Mouse (Mus musculus) retina, adult 2 months (tissue): ENCODE data around the gene 1810009A15Rik.
A peak's percentile ranks its signal among the peaks of the same experiment; 100 is the strongest.
"Not testable (repeated sequence)": the region's sequence is repeated elsewhere in the genome, so short reads cannot be mapped to it uniquely, and the experiment has no call there.

Experiments used
- DNase-seq: peaks from one replicate; pipeline ENCODE4 v3.0.0-alpha.2; 2012; ENCODE audit warnings: low read depth, low spot score

1810009A15Rik gene

DNA sequence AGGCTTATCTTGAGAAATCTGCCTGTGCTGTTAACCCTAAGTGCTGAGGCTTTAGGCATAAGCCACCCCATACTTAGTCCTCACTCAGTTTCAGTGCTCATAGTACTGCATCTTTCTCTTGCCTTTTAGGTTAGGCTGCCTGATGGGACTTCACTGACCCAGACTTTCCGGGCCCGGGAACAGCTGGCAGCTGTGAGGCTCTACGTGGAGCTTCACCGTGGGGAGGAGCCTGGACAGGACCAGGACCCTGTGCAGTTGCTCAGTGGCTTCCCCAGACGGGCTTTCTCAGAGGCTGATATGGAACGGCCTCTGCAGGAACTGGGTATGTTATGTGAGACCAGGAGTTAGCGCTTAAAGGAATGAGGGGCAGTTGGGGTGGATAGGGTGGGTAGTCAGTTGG lies 13.6 kb upstream of the 1810009A15Rik start:
- DNase-seq = no peak

DNA sequence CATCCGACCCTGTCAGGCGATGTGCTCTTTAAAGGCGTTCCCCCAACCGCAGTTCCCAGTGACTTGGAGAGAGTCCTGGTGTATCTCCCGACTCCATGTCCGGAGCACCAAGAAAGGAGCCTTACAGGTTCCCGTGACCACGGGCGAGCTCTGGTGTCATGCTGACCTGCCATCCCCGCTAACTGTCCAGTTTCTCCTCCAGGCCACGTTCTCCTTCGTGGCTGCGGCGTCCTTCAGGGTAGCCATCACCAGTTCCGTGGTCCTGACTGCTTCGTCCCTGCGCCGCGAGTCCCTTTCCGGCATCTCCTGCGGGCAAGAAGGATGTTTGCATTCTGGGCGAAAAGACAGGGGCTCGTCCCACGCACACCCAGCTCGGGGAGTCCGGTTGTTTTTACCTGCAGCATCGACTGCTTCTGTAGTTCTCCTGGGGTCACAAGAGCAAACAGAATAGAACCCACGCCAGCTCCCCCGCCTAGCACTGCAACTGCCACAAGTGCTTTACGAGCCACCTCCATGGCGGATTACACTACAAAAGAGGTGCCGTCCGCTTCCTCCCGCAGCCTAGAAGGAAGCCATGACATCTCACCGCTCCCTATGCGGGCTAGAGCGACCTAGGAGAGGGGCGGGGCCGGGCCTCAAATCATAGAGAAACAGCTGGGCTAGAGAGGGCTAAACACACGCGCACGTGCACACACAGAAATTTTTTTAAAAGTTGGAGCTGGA lies 8.2 kb upstream of the 1810009A15Rik start, which contains the start of gene Uqcc3:
Gene Uqcc3, minus strand, starts transcription at position 613 of the 723 bp plus-strand sequence.
- DNase-seq = peak; percentile 80

DNA sequence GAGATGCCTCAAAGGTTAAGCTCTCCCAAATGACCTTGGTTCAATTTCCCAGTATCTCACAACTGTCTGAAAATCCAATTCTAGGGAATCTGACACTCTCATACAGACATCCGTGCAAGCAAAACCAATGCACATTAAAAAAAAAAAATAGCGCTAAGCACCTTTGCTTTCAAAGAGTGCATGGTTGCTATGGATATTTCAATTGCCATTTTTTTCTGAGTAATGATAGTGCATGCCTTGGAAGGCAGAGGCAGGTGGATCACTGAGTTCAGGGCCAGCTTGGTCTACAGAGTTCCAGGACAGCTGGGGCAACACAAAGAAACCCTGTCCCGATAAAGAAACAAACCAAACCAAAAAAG lies 7.6 kb upstream of the 1810009A15Rik start:
- no peak for DNase-seq

DNA sequence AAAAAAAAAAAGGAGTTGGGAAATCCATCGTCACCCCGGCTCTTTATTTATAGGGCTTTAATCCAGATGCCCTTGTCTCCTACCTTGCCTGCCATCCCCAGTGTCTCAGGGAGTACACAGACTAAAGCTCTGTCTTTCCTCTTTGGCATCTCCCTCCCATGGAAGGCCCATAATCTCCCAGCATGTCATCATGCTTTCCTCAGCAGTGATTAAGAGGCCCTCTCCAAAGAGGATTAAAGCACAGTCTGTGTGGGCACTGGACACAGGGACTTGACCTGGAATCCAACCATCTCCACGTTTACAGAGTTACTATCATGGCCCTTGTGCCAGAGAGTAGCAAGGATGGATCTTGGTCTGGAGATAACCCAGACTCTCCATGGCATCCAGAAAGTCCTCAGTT lies 5.0 kb upstream of the 1810009A15Rik start, which contains the start of the genes Lbhd1 and Gm49403:
Gene Lbhd1, plus strand, starts transcription at position 117 of the 400 bp plus-strand sequence.
Gene Gm49403, plus strand, starts transcription at position 315 of the 400 bp plus-strand sequence.
- peak; percentile 95 for DNase-seq

DNA sequence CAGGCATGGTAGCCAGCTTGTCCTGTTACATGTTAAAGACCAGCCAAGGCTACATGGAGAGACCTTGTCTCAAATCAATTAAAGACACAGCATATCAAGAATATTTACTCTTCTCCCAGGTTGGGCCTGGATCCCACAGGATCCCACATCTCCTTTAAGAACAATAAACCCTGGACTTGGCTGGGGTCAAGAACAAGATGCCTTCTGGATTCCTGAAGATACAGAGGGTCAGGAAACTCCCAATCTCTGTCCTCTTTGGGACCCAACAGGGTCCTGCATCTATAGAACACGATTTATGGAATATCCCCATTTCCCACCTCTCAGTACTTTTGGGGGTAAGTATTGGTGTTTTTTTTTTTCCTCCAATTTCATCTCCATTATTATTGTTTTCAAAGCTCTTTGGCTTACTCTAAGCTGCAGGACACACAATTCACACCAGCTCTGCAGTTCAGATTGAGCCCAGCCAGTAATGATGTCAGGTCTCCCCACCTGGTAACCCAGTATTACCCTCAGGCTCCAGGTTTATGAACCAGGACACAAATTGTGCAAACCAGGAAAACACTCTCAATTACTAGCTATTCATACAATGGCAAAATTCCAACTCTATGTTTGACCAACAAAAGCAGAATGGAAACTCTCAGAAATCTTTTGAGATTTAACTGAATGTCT lies 1.6 kb upstream of the 1810009A15Rik start:
- DNase-seq = no peak

DNA sequence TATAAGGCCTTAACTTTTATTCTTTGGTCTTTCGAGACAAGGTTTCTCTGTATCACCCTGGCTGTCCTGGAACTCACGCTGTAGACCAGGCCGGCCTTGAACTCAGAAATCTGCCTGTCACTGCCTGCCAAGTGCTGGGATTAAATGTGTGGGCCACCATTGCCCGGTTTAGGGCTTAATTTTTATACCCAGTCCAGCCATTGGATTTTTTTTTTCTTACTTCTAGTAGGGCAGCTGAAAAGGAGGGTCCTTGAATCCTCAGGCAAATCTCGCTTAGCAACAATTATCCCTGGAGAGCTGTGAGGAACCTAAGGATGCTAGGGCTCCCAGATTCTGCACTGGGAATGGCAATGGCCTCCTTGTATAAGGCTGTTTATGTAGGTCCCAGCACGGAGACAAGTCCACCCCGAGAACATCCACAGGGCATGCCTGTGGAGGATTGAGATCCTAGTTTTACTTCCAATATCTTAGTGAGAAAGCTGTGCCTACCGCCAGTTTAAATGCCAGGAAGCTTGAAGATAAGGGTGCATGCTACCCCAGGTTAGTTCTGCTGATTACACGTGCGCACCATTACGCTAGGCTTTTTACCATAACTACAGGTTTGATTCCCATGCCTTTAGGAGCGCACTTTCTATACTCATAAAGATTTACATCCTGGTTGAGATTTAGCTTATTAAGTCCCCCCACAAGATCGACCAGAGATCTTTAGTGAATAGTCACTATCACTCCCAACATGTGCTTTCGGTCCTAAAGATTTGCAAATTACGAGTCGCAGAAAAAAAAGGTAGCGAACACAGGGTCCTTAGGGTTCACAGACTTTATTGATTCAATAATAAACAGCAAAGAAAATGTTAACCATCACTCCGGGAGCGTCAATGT lies 829 bp upstream of the 1810009A15Rik start:
- DNase-seq = no peak

DNA sequence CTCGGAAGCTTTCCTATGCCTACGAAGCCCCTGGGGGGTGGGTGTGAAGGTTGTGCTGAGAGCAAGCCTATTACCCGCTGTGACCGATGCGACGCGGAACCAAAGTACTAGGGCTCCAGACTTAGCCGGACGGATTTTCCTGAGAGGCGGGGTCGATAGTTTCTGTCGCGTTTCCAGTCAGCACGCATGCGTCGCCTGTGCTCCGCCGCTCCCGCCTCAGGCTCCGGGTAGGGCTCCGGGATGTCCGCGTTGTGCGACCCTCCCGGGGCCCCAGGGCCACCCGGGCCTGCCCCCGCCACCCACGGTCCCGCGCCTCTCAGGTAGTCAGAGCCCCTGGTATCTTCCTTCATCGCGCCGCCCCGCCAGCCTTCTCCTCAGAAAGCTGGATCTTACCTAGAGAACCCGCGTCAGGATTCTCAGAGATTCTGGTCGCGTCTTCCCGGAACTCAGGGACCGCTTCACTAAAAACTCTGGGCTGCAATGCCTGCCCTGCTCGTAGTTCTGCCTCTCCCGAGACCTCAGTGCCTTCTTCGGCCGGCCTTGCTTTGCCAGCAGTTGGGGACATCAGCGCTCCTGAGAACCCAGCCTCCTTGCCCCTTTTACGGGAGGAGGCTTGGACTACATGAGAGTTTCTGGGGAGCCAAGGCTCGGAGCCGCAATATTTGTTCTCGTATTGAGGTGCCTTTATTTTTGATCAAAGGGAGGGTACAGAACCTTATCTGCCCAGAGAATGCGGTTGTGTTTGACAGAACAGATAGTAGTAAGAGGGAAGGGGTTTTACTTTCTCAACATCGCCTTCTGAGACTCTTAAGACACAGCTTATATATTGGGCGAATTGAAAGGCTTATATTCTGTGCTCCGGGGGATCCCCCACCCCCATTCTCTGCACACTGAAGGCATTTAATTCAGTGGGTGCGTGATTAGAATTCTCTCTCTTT lies 4.4 kb downstream of the 1810009A15Rik start, which contains the start of gene Ints5:
Gene Ints5, plus strand, starts transcription at position 177 of the 938 bp plus-strand sequence.
- DNase-seq = peak; percentile 82

DNA sequence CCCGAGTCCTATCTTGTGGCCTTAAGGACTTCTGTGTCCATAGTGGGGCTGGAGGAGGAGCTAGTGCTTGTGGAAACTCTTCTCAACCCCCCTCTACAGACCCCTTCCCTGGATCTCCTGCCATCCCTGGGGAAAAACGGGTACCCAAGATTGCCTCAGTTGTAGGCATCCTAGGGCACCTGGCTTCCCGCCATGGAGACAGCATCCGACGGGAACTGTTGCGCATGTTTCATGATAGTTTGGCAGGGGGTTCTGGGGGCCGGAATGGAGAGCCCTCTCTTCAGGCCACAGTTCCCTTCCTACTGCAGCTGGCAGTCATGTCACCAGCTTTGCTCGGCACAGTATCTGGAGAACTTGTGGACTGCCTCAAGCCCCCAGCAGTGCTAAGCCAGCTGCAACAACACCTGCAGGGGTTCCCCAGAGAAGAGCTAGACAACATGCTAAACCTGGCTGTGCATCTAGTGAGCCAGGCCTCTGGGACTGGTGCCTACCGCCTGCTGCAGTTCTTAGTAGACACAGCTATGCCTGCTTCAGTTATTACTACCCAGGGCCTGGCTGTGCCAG lies 6.8 kb downstream of the 1810009A15Rik start:
- no peak for DNase-seq

DNA sequence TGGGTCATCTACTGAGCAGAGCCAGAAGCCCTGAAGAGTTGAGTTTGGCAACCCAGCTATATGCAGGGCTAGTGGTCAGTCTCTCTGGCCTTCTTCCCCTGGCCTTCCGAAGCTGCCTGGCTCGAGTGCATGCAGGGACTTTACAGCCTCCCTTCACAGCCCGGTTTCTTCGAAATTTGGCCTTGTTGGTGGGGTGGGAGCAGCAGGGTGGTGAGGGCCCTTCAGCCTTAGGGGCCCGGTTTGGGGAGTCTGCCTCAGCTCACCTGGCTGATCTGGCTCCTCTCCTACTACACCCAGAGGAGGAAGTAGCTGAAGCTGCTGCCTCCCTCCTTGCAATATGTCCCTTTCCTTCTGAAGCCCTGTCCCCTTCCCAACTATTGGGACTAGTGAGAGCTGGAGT lies 7.6 kb downstream of the 1810009A15Rik start:
- not testable (repeated sequence) for DNase-seq

DNA sequence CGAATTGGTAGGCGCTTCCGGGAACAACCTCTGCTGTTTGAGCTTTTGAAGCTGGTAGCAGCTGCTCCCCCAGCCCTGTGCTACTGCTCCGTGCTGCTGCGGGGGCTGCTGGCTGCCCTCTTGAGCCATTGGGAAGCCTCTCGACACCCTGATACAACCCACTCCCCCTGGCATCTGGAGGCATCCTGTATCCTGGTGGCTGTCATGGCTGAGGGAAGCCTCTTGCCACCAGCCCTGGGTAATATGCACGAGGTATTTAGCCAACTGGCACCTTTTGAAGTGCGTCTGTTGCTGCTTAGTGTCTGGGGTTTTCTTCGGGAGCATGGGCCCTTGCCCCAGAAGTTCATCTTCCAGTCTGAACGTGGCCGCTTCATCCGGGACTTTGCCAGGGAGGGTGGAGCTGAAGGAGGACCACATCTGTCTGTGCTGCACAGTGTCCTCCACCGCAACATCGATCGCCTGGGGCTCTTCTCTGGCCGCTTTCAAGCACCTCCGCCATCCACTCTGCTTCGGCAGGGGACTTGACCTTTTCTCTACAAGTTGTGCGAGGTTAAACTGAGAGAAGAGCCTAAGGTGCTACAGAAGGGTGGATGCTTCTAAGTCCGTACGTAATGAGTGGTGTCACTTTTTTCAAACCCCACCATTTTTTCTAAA lies 8.7 kb downstream of the 1810009A15Rik start:
- not testable (repeated sequence) for DNase-seq

DNA sequence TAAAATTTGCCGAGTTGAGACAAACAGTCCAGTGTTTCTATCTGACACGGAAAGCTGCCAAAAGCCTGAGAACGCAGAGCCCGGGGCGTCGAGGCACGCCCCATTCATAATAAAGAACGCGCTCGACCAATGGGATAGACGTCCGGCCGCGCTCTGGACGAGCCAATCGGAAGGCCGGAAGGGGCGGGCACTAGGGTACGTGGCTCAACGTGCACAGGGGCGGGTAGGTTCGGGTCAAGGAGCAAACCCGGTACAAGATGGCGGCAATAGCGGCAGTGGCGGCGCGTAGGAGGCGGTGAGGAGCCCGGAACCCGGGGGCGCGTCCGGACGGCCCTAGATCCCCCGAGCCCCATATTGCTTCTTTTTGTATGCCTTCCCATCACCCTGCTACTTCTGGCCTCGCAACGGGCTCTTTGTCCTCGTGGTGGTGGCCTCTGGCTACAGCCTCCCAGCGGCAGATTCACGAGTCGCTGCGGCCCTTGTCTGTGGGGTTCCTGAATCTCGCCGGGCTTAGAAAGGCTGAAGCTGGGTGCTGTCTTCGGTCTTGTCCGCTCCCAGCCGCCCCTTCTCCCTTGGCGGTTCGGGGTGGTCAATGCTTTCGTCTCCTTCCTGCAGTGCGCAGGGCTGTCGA lies 9.3 kb downstream of the 1810009A15Rik start, which contains the start of gene Ganab:
Gene Ganab, plus strand, starts transcription at position 207 of the 631 bp plus-strand sequence.
- DNase-seq = peak; percentile 87

DNA sequence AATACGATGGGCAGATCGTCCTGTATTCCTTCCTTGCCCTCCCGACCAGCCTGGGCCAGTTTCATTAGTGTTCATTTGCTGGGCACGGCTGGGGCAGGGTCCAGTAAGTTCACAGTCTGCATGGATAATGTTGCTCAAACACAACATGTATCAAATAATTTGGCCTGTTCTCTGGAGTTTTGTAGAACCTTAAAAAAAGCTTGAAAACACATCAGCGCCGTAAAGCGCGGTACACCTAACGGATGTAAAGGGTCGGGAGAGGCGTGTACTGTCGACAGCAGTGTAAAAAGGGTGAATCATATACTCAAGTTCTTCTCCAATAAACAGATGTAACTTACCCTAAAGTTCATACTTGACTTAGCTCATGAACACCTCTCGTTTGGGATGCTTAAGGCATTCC lies 9.9 kb downstream of the 1810009A15Rik start:
- DNase-seq = no peak

DNA sequence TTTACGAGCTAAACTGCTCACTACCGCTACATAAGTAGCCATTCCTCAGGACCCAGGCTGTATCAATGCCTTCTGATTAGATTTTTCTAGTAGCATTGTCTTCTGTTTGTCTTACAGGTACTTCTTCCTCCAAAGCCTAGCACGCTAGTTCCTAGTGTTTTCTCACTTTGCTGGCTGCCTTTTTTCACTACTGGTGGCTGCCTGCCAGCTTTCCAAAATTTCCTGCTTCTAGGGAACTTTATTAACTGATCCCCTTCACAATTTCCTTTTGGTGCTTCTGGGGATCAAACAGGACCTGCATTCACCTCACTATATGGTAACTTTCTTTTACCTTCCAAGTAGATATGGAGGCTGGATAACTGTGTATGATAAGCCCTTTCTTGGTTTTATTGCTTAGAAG lies 10.4 kb downstream of the 1810009A15Rik start:
- DNase-seq = no peak

DNA sequence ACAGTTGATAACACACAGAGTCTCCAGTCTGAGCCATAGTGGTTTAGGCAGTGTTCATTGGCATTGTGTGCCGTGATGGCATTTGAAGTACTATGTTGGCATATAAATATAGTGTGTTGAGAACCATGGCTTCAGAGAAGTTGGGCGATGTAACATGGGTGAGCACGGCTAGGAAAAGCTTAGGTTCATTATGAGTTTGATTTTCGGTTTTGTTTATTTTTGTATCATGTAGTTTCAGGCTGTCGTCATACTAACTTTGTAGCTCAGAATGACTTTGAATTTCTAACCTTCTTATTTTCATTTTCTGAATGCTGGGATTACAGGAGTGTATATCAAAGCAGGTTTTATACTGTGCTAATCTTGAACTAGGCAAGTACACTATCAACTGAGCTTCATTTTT lies 14.8 kb downstream of the 1810009A15Rik start:
- no peak for DNase-seq

DNA sequence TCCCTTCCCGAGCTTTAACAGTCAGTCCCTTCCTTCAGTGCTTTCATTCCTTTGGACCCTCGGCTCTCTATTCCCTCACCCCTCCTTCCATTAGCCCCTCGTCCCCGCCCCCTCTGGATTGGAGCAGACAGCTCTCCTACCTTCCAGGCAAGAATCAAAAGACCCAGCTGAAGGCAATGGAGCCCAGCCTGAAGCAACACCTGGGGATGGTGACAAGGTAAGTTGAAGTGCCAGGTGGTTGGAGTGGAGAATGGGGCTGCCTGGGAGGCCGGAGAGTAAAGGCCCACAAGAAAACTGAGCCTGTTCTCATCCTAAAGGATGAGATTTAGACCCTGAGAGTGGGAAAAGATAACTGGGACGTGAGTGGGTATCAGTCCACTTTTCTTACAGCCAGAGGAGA lies 19.9 kb downstream of the 1810009A15Rik start:
- DNase-seq = no peak

DNA sequence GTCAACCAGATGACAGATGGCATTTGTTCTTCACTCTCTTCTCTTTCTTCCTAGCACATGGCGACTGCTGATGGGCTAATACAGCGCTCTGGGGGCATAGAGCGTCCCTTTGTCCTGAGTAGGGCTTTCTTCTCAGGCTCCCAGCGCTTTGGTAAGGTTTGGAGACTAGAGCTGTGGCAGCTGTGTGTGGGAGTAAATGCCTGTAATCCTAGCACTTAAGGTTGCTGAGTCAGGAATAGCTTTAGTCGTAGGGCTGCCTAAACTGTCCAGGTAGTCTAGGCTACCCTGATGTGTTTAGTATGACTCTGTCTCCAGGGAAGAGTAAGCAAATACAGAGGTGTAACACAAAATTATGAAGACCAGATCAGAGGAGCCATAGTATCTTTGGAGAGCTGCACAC lies 23.2 kb downstream of the 1810009A15Rik start:
- DNase-seq = no peak

DNA sequence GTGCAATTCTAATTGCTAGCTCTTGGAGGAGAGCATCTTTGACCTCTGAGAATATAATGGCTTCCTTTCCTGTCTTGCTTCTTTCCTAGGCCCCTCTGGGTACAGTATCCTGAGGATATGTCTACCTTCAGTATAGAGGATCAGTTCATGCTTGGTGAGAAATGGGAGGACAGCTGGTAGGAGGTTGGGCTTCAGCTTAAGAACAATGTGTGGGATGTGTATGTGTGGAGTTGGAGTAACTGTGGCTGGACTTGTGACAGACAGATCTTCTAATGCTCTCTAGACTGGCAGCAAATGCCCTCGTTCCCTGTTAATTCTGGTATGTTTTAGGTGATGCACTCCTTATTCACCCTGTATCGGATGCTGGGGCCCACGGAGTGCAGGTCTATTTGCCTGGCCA lies 25.6 kb downstream of the 1810009A15Rik start:
- no peak for DNase-seq

DNA sequence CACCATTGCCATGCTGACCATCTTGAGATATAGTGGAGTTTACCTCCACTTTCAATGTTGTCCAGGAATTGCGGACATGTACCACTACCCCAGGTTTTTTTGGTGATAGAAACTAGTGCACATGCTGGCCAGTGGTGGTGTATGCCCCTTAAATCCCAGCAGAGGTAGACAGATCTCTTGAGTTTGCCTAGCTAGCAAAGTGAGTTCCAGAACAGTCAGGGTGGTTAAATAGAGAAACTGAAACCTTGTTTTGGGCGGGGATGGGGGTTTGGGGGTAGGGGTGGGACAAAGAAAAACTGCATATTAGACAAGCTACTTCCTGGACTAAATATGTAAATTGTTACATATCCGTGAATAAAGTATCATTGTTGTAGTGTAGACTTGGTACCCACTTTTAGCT lies 30.3 kb downstream of the 1810009A15Rik start:
- no peak for DNase-seq

DNA sequence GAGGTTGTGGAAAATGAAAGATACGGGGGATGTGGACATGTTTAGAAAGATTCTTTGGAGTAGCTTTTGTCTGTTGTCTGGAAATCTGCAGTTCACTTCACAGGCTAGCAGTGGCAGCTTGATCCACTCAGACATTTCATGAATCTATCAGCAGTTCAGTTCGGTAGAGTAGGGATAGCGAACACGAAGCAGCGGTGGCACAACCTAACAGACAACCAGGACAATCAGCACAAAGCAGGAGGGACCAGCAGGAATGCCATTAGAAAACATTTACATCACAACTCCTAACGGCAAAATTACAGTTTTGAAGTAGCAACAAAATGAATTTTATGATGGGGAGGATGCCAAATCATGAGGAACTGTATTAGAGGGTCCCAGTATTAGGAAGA lies 31.0 kb downstream of the 1810009A15Rik start:
- no peak for DNase-seq
